36 mouse cellular contexts compared by ENCODE assay signal in the genomic region with DNA sequence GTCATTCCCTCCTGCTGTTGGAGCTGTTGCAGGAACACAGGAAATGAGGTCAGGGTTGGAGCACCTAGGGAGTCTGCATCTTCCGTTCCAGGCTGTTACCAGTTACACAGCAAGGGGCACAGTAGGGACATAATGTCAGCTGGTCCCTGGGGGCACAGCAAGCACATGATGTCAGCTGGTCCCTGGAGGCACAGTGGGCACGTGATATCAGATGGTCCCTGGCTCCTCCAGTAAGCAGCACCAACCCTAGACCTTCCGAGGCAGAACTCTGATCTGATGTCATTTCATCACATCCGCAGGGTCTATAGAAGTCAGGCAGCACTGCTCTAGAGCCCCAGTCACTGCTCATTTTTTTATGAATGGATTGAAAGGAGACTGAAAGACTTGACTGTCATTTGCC. TPM values are rescaled to one million over a fixed set of nuclear protein-coding genes. Genes with fewer than 3 reads are reported as not detected.
"Had no signal": no experiment of that assay in that cellular context is flagged by ENCODE, and none has a peak within 500 bp of the region (broad histone marks: within the 10 kb centered on the region; RNA-seq: fewer than 3 reads in every experiment).

No protein-coding gene starts in this region.

- ATAC-seq: hindbrain, embryonic 16.5 days; inflammation-experienced regulatory T-cells, adult 6 months; intestine, embryonic 15.5 days; intestine, postnatal 0 days; liver, embryonic 12.5 days had no signal

- H3K9me3 ChIP-seq: heart, embryonic 10.5 days; heart, embryonic 12.5 days; hindbrain, embryonic 10.5 days; hindbrain, embryonic 12.5 days; intestine, embryonic 15.5 days; limb, embryonic 13.5 days; limb, embryonic 15.5 days; liver, embryonic 12.5 days had no signal

- H3K27ac ChIP-seq: gastrocnemius, adult 2 months; heart, embryonic 10.5 days; hindbrain, embryonic 10.5 days; hindbrain, embryonic 12.5 days; hindbrain, embryonic 14.5 days; intestine, embryonic 15.5 days; limb, embryonic 13.5 days; limb, embryonic 15.5 days; liver, embryonic 12.5 days had no signal

- H3K4me1 ChIP-seq: intestine, embryonic 15.5 days; liver, embryonic 12.5 days had no signal

- H3K9ac ChIP-seq: heart, embryonic 12.5 days; hindbrain, embryonic 12.5 days; hindbrain, embryonic 14.5 days; intestine, embryonic 15.5 days; limb, embryonic 13.5 days; limb, embryonic 15.5 days; liver, embryonic 12.5 days had no signal

- H3K4me3 ChIP-seq: gastrocnemius, adult 2 months; heart, embryonic 10.5 days; heart, embryonic 12.5 days; hindbrain, embryonic 10.5 days; hindbrain, embryonic 12.5 days; intestine, embryonic 15.5 days; limb, embryonic 13.5 days; limb, embryonic 15.5 days; liver, embryonic 12.5 days had no signal

- H3K4me2 ChIP-seq: heart, embryonic 12.5 days; hindbrain, embryonic 12.5 days; hindbrain, embryonic 14.5 days; intestine, embryonic 15.5 days; limb, embryonic 13.5 days; limb, embryonic 15.5 days; liver, embryonic 12.5 days had no signal

- DNase-seq: gastrocnemius, adult 2 months; gastrocnemius, postnatal 10 days; gastrocnemius, postnatal 25 days; heart, postnatal 10 days; heart, postnatal 4 days; kidney, adult 18-20 months; kidney, adult 8-10 months; kidney, postnatal 10 days; kidney, postnatal 25 days; layer of hippocampus, adult 9-11 months; layer of hippocampus, postnatal 36 days; left cerebral cortex, postnatal 4 days had no signal

- H3K36me3 ChIP-seq: heart, embryonic 10.5 days; heart, embryonic 12.5 days; hindbrain, embryonic 10.5 days; hindbrain, embryonic 12.5 days; intestine, embryonic 15.5 days; limb, embryonic 13.5 days; limb, embryonic 15.5 days; liver, embryonic 12.5 days had no signal

RNA-seq across cellular contexts. Expression of gene Neurog2, which starts 58.3 kb away (rescaled TPM):
- total RNA-seq: gastrocnemius, adult 2 months; gastrocnemius, postnatal 10 days; gastrocnemius, postnatal 25 days; gastrocnemius, postnatal 4 days; granulocyte monocyte progenitor cell, adult 5-6 weeks; heart, adult 8-10 months; heart, postnatal 10 days; heart, postnatal 25 days; heart, postnatal 4 days; left cerebral cortex, adult 18-20 months; liver, adult 2 months had no signal
- polyA plus RNA-seq: heart, embryonic 14.5 days; heart, embryonic 16.5 days; inflammation-experienced regulatory T-cells, adult 6 months; intestine, embryonic 15.5 days; intestine, postnatal 0 days; kidney, embryonic 14.5 days; kidney, embryonic 16.5 days; large intestine, adult 2 months; limb, embryonic 11.5 days; limb, embryonic 13.5 days; limb, embryonic 15.5 days; liver, adult 2 months; liver, embryonic 12.5 days had no signal
